Mouse (Mus musculus) gonadal fat pad, adult 2 months (tissue): ENCODE measurements around the gene Samd11. TPM values are rescaled to one million over a fixed set of nuclear protein-coding genes. Genes with fewer than 3 reads are reported as not detected.

Experiments
- DNase-seq: peaks from one replicate; pipeline ENCODE4 v3.0.0-alpha.2; 2012; ENCODE audit warnings: low read depth
- polyA plus RNA-seq: library from polyadenylated mRNA; depleted of rRNA; stranded (reverse); fragments of >200 nt; gene quantifications from 2 replicates; pipeline ENCODE4 v1.2.3, GENCODE M21; 2012; rRNA removed

The Samd11 gene
- polyA plus RNA-seq, 1 experiment = 0.47 TPM

DNA sequence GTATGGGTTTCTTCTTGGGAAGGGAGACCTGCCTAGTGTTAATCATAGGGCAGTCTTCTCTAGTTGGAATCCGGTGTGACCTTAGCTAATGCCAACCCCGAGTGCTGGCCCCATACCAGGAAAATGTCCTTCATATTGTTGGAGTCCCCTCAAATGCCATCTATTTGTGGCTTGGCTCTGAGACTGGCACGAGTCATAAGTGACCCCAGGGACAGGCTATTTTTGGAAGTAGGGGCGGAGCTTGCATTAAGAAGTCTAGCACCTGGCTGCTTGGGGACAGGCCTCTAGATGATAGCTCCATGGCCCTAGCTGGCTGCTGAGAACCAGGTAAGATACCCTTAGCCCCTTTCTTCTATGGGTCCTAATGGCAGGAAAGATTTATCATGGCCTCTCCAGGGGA is 39.8 kb downstream of the Samd11 start, which contains the start of gene Perm1:
Gene Perm1 (plus strand): TSS at position 220 of the 400 bp plus-strand sequence.
- no peak for DNase-seq

DNA sequence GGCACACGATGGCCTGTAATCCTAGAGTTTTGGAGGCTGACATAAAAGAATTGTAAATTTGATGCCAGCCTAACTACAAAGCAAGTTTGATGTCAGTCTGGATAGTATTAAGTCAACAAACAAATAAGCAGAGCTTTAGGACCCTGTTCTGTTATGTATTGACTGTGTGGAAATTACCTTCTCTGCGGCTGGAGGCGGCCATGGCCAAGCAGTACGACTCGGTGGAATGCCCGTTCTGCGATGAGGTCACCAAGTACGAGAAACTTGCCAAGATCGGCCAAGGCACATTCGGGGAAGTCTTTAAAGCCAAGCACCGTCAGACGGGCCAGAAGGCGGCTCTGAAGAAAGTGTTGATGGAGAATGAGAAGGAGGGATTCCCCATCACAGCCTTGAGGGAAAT is 42.3 kb downstream of the Samd11 start:
- no peak for DNase-seq

DNA sequence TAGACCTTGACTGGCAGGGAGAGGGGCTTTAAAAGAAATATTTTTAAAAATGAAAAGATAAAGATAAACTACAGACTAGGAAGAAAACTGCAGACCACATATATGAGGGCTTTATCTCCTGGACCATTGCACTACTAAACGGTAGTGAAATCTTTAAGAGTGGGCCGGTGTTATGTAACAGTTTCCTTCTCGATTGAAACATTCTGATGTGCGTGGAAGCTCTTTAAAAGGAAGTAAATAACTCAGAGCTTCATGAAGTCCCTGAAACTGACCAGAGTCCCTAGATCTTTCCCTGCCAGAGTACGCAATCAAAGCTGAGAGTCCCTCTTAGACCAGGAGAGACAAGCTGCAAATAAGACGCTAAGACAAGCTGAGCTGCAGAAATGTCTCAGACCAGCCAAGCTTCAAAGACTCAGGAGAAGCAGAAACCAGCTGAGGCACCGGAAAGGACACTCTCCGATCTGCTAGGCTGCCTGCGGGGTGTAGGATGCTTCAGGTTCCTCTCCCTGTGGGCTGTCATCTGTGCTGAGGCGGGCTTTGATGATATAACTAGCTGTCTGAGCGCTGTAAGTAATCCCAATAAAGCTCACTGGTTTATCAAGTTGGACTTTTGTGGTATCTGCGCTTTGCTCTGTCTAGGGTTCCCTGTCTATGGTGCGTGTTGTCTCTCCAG is 45.4 kb downstream of the Samd11 start:
- no peak for DNase-seq

DNA sequence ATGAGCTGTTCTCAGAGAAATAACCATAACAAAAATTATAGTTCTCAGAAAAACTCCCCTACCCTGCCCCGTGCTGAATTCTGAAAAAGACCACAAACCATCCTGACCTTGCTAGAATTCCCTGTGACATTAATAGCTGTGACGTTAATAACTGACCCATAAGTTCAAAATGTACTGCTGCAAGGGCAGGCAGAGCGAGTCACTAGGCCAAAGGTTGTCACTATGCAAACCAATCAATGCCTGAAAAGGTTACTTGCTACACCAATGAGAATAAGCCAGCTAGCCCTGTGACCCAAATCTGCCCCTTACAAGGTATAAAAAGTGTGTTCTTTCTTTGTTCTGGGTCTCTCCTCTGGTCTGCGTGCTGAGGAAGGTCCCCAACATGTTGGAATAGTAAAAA is 46.6 kb downstream of the Samd11 start:
- no peak for DNase-seq

DNA sequence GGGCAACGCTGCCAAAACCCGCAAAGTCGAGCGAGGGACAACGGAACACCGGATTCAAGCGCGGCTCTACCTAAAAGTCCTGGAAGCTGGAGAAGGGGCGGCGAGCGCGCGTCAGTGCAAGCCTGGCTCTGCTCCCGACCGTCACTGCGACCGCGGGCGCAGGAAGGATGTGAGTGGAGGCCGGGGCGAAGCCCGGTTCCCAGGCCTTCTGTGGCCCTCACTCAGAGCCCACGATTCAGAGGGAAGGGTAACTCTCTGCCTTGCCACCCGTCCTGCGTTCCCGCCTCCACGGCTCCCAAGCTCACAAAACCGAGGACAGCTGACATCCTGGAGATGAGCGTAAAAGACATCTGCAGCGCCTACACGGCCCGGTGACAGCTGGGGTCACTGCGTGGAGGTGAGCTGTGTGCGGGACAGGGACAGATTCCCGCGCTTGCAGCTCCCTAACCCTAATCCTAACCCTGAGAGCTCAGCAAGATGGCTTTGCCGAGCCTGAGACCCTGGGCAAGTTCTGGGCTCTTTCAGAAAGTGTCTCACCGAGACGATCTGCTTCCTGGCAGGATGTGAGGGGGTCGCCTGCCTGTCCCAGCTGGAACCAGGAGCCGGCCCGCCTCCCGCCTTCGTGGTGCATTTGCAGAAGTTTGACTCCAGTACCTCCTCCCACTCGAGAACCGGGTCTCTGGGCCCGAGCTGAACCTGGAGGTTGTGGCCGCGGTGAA is 51.9 kb downstream of the Samd11 start:
- DNase-seq = no peak

DNA sequence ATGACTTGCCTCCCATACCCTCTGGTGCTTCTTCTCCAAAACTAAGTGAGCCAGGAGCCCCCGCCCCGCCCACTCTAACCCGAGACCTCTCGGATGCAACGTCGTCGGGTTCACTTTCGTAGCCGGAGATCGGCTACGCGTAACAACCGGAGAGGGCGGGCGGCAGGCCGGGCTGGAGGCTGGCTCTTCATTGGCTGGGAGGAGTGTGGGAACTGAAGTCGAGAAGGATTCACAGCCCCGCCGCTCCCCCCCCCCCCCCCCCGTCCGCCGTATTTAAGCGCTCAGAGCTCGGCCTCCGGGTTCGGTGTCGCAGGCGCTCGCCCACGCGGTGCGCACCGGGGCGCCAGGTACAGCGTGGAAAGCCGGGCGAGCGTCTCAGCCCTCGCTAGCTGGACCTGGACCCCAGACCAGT is 52.5 kb downstream of the Samd11 start, which contains the start of gene AW011738:
Gene AW011738 (plus strand): TSS at position 304 of the 412 bp plus-strand sequence.
- no peak for DNase-seq

DNA sequence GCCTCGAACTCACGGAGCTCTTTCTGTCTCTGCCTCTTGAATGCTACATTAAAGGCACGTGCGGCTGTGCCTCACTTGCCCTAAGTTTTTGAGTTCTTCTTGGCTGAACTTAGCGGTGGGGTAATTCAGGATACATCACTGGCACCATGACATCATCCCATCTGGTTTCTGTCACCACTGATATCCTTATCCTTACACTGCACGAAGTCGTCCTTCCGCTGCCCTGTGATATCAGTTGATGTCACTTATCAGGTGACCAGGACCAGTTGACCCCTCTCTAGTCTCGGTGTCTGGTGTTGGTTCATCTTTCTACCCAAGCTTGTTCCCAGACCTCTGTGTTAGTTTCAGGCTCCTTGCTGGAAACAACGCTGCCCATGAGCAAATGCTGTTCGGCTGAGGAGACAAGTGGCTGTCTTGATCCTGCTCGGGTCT is 53.0 kb downstream of the Samd11 start:
- DNase-seq = no peak

DNA sequence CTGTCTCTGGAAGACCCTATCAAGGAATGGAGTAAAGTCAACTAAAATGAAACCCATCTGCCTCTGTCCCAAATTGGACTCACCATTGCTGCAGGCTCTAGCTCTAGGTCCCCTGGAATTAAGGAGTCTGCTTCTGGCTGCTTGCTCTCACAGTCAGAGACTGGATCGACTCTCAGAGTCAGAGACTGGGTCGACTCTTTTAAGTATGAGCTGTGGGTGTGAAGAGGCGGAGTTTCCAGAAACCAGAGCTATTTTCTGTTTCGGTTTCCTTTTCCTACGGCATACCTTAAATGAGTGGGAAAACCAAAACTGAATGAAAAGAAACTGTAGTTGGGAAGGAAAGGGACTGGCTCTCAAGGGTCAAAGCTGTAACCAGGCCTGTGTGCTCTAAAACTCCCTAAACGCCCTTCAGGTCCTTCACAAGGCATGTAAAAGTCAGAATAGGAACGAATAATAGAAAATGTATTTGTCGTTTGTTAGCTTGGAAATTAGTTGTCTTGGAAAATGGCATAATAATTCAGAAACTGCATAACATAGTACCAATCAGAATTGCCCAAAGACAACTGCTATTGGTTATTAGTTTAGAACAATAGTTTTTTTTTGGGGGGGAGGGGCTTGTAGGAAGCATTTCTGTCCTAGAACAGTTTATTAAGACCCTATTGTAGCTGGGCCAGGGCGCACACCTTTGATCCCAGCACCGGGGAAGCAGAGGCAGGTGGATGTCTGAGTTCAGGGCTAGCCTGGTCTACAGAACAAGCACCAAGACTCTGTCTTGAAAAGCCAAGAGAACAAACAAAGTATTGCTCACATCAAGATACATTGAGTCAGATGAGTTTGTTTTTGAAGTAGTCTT is 54.6 kb downstream of the Samd11 start, which contains the start of gene Isg15:
Gene Isg15 (minus strand): TSS at position 196 of the 853 bp plus-strand sequence.
- no peak for DNase-seq

DNA sequence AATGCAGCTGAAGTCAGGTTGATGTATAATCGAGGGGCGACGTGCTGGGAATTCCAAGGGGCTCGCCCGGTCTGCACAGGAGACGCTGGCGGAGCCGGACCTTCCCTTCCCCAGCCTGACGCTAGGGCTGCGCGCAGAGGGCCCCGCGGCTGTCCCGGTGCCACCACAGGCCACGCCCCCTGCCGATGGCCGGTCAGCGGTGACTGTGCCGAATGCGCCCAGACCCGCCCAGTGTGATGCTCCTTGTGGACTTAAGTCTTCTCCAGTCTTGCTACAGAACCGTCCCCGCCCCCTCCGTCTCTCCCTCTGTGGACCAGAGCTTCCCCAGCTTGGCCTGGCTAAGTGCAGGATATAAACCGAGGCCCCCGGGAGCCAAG is 57.6 kb downstream of the Samd11 start:
- no peak for DNase-seq

DNA sequence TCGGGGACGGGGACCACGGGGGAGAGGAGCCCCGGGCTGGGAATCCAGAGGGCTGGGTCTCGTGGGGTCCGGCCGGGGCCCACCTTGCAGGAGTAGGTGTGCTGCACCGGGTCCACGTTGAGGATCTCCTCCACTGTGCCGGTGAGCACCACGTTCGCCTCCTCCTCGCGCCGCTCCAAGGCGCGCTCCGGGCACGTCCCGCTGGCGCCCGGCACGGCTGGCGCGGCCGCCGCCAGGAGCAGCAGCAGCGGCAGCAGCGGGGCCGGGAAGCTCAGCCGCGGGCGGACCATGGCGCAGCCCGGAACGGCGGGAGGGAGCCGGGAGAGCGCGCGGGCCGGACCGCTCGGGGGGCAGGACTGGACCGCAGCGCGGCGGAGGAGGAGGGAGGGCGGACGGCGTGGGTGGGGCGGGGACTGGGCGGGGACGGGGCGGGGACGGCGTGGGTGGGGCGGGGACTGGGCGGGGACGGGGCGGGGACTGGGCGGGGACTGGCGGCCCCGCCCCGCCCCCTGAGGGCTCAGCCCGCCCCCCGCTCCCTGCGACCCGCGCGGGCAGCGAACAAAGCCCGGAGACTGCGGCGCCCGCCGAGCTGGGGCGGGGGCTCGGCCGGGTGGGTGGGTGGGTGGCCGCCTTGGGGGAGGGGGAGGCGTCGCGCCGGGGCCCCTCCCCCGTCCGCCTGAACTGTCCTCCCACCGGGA is 58.2 kb downstream of the Samd11 start, which contains the start of gene Agrn:
Gene Agrn (minus strand): TSS at position 358 of the 698 bp plus-strand sequence.
- DNase-seq = no peak

Other genes with a start within 250 kb of the Samd11 start
- 3.5 and 3.8 TPM in 2 replicates for gene Tnfrsf4, start 241.8 kb downstream of the Samd11 start, polyA plus RNA-seq
- 3.5 and 3.6 TPM in 2 replicates for gene Tnfrsf18, start 229.5 kb downstream of the Samd11 start, polyA plus RNA-seq
- gene Ttll10, start 196.2 kb downstream of the Samd11 start, polyA plus RNA-seq = 17.0 and 21.7 TPM in 2 replicates
- gene 9430015G10Rik, start 145.7 kb downstream of the Samd11 start, polyA plus RNA-seq = 23.5 and 23.8 TPM in 2 replicates
- gene Rnf223, start 125.1 kb downstream of the Samd11 start, polyA plus RNA-seq = 0.58 and 0.86 TPM in 2 replicates
- 71.1 and 73.9 TPM in 2 replicates for gene Agrn, start 58.2 kb downstream of the Samd11 start, polyA plus RNA-seq
- 10.5 and 11.0 TPM in 2 replicates for gene Isg15, start 54.8 kb downstream of the Samd11 start, polyA plus RNA-seq
- gene AW011738, start 52.4 kb downstream of the Samd11 start, polyA plus RNA-seq = 3.5 and 6.4 TPM in 2 replicates
- gene Perm1, start 39.8 kb downstream of the Samd11 start, polyA plus RNA-seq = 0.55 and 0.75 TPM in 2 replicates
- 37.5 and 39.1 TPM in 2 replicates for gene Plekhn1, start 20.8 kb downstream of the Samd11 start, polyA plus RNA-seq
- gene Noc2l, start 19.6 kb downstream of the Samd11 start, polyA plus RNA-seq = 54.6 and 67.1 TPM in 2 replicates
- gene Vmn2r-ps159, start 75.4 kb upstream of the Samd11 start, polyA plus RNA-seq = 0.05 TPM in 1 of 2 replicates, not detected in the other